Mouse (Mus musculus) testis, adult 10 weeks (tissue): ENCODE data around the gene Pgf. TPM values are rescaled to one million over a fixed set of nuclear protein-coding genes. Genes with fewer than 3 reads are reported as not detected.

Experiments used
- polyA plus RNA-seq: library from polyadenylated mRNA; stranded (reverse); fragments of 350-450 nt; fragmentation: Illumina TruSeq; extraction: RNeasy Lipid Tissue Mini Kit (QIAGEN cat#74804); gene quantifications from one replicate; pipeline ENCODE4 v1.2.3, GENCODE M21; 2014; ENCODE audit warnings: low read depth, low replicate concordance

Gene Pgf
- polyA plus RNA-seq: 2.1 TPM

GRCm38 (mm10) chr12:85177740-85178239 lies at the start of gene Pgf:
Pgf (minus strand) TSS chr12:85177790.

DNA sequence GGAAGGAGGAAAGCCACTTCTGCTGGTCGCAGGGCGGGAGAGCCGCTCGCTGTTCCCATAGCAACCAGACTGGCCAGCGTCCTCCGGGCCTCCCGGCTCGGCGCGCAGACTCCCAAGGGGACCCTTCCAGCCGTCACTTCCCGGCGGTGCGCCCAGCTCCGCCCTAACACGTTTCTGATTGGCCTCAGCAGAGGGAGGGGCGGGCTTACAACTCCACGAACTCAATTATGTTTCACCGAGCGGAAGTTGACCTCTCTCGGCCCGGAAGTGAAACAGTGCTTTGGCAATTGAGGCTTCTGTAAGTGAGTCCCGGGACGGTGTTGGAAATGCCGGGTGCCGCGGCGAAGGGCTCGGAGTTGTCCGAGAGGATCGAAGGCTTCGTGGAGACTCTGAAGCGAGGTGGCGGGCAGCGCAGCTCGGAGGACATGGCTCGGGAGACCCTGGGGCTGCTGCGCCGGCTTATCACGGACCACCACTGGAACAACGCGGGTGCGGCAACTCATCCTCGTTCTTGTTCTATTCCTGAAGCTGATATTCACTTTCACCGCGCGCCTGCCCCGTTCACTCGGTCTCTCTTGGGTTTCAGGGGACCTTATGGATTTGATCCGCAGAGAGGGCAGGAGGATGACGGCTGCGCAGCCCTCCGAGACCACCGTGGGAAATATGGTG lies 41.8 kb upstream of the Pgf start, which contains the start of gene Eif2b2:
TSS of gene Eif2b2 (plus strand) at position 246 of the 669 bp plus-strand sequence.

GRCm38 (mm10) chr12:85151002-85151774 lies 26.4 kb downstream of the Pgf start, which contains the start of gene Rps6kl1:
Rps6kl1 (minus strand) TSS chr12:85151264.

Other genes starting within 250 kb of the Pgf start
- 136 TPM for gene Fcf1, start 206.9 kb downstream of the Pgf start, polyA plus RNA-seq
- gene Arel1, start 206.9 kb downstream of the Pgf start, polyA plus RNA-seq: 36.5 TPM
- 101 TPM for gene Ylpm1, start 181.5 kb downstream of the Pgf start, polyA plus RNA-seq
- 5.3 TPM for gene Prox2, start 67.0 kb downstream of the Pgf start, polyA plus RNA-seq
- gene Dlst, start 67.0 kb downstream of the Pgf start, polyA plus RNA-seq: 85.8 TPM
- not detected for gene Rps6kl1, start 26.5 kb downstream of the Pgf start, polyA plus RNA-seq
- gene Eif2b2, start 41.7 kb upstream of the Pgf start, polyA plus RNA-seq: 4.6 TPM
- gene Mlh3, start 92.8 kb upstream of the Pgf start, polyA plus RNA-seq: 41.0 TPM
- 163 TPM for gene Acyp1, start 110.6 kb upstream of the Pgf start, polyA plus RNA-seq
- gene Zc2hc1c, start 110.8 kb upstream of the Pgf start, polyA plus RNA-seq: 6.6 TPM
- 27.9 TPM for gene Nek9, start 161.6 kb upstream of the Pgf start, polyA plus RNA-seq
- gene Tmed10, start 197.1 kb upstream of the Pgf start, polyA plus RNA-seq: 175 TPM